Mouse (Mus musculus): ENCODE results near the gene Bmp6.

DNA sequence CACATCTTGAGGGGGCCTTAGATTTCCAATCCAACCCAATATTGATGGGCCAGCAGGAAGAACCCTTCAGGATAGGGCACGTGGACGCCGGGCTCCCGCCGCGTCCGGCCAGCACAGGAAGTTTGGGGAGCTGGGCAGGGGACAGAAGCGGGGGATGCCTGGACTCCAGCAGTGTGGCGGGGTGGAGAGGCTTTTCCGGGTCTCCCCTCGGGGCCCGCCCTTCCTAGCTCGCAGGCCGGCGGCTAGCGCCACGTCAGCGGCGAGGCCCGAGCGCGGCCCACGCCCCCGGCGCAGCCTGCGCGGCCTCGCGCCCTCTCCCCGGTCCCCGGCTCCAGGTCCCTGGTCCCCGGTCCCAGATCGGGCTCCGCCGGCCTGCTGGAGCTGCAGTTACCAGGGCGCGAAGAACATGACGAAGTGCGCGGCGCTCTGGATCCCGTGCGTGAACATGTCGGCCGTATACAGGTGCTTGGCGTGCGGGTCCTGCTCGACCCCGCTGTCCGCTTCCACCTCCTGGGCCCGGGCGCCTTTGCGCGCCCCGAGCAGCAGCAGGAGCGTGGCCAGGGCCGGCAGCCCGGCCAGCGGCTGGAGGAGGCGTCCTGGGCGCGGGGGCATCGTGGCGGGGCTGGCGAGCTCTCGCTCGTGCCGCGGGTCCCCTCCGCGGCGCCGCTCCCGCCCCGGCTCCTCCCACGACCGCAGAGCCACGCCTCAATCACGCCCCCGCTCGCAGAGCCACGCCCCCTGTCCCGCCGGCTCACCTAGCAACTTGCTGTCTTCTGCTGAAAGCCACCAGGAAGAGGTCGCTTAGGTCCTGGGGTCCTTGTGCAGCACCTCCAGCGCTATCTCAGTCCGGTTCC lies 183.1 kb downstream of the Bmp6 start:
- TF ChIP-seq POLR2A (IDR thresholded peaks at IDR 0.05; ENCODE audit: insufficient read depth, low read depth, low read length) (peak; percentile 57; the same call in 1 of the 2 replicates), CTCF (IDR thresholded peaks at IDR 0.05; ENCODE audit: insufficient read depth, low read depth, low read length) (no peak)

Data from olfactory bulb, adult 2 months (tissue).